Mouse (Mus musculus) C2C12 (cell line): Measurements from ENCODE around the gene Boc. TPM values are rescaled to one million over a fixed set of nuclear protein-coding genes. Genes with fewer than 3 reads are reported as not detected.

Experiments used
- H3K27me3 ChIP-seq: one replicate; pipeline ENCODE4 v1.6.1; 2011; ENCODE audit not compliant: control insufficient read depth, insufficient read depth, insufficient read length
- H3K36me3 ChIP-seq: one replicate; pipeline ENCODE4 v1.6.1; 2011; ENCODE audit not compliant: control insufficient read depth, insufficient read depth
- H3K4me3 ChIP-seq: one replicate; pipeline ENCODE4 v1.5.1; 2011; ENCODE audit warnings: mild to moderate bottlenecking, control low read depth; ENCODE audit not compliant: poor library complexity, insufficient read depth, severe bottlenecking
- H3K79me2 ChIP-seq: one replicate; pipeline ENCODE4 v1.6.1; 2011; ENCODE audit not compliant: control insufficient read depth, insufficient read depth
- H3K79me3 ChIP-seq: one replicate; pipeline ENCODE4 v1.6.1; 2011; ENCODE audit warnings: low read depth, control low read depth
- H3ac ChIP-seq: one replicate; pipeline ENCODE3; 2011; ENCODE audit warnings: low read depth; ENCODE audit not compliant: control insufficient read depth, insufficient read length
- CEBPB ChIP-seq: IDR thresholded peaks from one replicate; pipeline ENCODE4 v1.6.1; 2011; ENCODE audit warnings: low read depth, mild to moderate bottlenecking, control low read depth, moderate library complexity
- CTCF ChIP-seq: IDR thresholded peaks from one replicate; pipeline ENCODE4 v1.5.1; 2011; ENCODE audit not compliant: control insufficient read depth, insufficient read depth, insufficient read length
- FOSL1 ChIP-seq: IDR thresholded peaks from one replicate; pipeline ENCODE4 v1.8.0; 2011; ENCODE audit warnings: mild to moderate bottlenecking, low read length; ENCODE audit not compliant: poor library complexity, insufficient read depth, severe bottlenecking
- MAX ChIP-seq: IDR thresholded peaks from one replicate; pipeline ENCODE4 v1.6.1; 2011; ENCODE audit warnings: mild to moderate bottlenecking, control low read depth
- MYOD1 ChIP-seq: IDR thresholded peaks from one replicate; pipeline ENCODE4 v1.6.1; 2011; ENCODE audit warnings: low read depth; ENCODE audit not compliant: control insufficient read depth, insufficient read length
- MYOG ChIP-seq: IDR thresholded peaks from one replicate; pipeline ENCODE4 v1.6.1; 2011; ENCODE audit not compliant: control insufficient read depth, insufficient read length; ENCODE audit errors: extremely low read depth
- USF1 ChIP-seq: IDR thresholded peaks from one replicate; pipeline ENCODE4 v1.6.1; 2011; ENCODE audit warnings: low read depth, mild to moderate bottlenecking, control low read depth, moderate library complexity
- microRNA-seq: library from miRNA; unstranded; fragments of <30 nt; microRNA quantifications from one replicate; pipeline ENCODE4, GENCODE M21; 2019; ENCODE audit warnings: borderline microRNAs expressed
- polyA plus RNA-seq: library from polyadenylated mRNA; unstranded; fragments of >200 nt; fragmentation: generic; extraction: Trizol; gene quantifications from one replicate; pipeline ENCODE4 v1.2.1, GENCODE M21; 2012; ENCODE audit warnings: missing spikeins

The Boc gene
- polyA plus RNA-seq, 1 experiment, result 4.4 TPM

DNA sequence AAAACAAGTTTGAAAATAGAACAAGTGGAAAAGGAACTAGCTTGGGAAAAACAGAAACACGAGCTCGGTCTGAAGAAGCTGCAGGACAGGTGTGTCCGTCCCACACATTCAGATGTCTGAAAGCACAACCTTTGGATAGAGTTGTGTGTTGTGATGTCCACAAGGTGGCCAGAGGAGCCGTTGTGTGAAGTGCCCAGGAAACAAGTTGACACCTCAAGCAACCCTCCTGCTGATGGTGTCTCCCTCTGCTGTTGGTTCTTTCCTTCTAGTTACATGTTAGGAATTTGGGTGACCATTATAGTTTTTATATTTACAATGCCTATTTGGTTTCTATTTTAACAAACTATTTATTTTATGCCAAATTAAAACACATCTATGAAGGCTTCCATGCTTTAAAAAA lies 123.2 kb downstream of the Boc start:
- Histone ChIP-seq H3ac (no peak overlapping the region), H3K4me3 (no peak overlapping the region), H3K36me3 (no peaks in the 10 kb centered on the region), H3K79me2 (no peaks in the 10 kb centered on the region), H3K79me3 (no peaks in the 10 kb centered on the region), H3K27me3 (no peaks in the 10 kb centered on the region)
- TF ChIP-seq FOSL1, result no peak
- TF ChIP-seq MAX, result no peak
- TF ChIP-seq CEBPB, result no peak
- TF ChIP-seq USF1, result no peak
- no peak for TF ChIP-seq MYOG
- TF ChIP-seq MYOD1, result no peak
- no peak for TF ChIP-seq CTCF

Small RNA genes within 50 kb of the gene (microRNA-seq; reads per million reads assigned to microRNA genes)
- gene Mir3081, result 2.0 reads per million, percentile 39 among the genes with 10 or more reads in this experiment

Other genes starting within 250 kb of the Boc start
- gene Sidt1, start 225.7 kb downstream of the Boc start, polyA plus RNA-seq, result not detected
- gene Spice1, start 211.8 kb downstream of the Boc start, polyA plus RNA-seq, result 3.1 TPM
- gene Cfap44, start 164.1 kb downstream of the Boc start, polyA plus RNA-seq, result not detected
- 11.0 TPM for gene Nepro, start 165.4 kb upstream of the Boc start, polyA plus RNA-seq
- gene Gtpbp8, start 187.5 kb upstream of the Boc start, polyA plus RNA-seq, result 6.8 TPM
- not detected for gene Cd200r1, start 206.8 kb upstream of the Boc start, polyA plus RNA-seq